Mouse (Mus musculus): ENCODE measurements around the gene Gimap7. TPM values are rescaled to one million over a fixed set of nuclear protein-coding genes. Genes with fewer than 3 reads are reported as not detected.

Gene Gimap7
- polyA plus RNA-seq (2017; shearing (Covaris generic)), result 152 TPM

DNA sequence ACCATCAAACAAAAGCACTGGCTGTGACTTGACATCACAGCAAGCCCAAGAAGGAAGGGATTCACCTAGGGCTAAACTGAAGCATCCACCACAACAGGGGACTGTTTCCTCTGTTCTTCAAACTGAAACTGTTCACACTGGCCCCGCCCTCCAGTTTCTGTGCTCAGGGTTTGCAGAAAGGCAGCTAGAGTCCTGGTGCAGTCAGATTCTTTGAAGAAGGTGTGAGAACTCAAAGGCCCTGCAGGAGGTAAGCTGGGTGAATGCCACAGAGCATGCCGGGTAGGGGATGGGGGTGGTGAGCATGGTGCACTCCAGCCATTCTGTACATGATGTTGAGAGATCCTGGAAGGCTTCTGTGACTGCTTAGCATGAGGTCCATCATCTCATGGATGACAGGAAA is at the start of gene Gimap7, which contains the start of gene Gm28053:
Gimap7 (plus strand) TSS at position 167 of the 400 bp plus-strand sequence.
Gm28053 (plus strand) TSS at position 153 of the 400 bp plus-strand sequence.

DNA sequence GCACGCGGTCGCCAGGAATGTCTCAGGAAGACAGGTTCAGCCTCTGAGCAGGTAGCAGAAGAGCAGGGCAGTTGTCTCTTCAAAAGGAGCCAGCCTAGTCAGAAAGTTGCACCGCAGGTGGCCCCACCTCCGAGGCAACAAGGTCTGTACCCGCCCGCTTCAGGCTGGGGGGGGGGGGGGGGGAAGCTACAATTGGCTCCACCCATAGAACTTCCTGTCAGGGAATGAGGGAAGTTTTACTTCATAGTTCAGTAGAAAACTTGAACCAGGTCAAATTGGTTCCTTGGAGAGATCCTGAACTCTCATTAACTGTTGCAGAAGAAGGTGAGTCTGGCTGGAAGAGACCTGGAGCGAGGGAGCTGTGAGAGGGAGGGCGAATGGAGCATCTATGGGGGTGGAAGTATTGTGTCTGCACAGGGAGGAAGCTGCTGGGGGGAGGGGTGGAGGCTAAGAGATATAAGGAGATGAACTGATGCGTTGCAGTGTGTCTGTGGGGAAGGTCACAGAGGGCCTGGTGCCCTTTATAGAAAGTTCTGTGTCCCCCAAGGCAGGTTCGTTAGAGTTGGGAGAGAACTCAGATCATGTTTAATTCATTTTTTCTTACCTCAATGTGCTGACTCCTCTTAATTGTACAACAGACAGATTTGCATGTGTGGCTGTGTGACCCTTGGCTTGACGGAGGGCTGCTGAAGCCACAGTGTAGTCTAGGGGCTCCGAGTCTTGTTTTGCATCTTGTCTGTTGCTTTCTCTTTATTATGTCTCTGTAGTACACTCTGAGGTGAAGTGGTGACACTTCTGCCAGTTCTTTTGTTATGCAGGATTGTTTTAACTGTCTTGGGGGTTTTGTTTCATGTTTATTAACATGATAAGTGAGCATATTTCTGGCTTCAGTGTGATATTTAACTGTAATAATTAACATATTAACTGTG is 42.2 kb upstream of the Gimap7 start, which contains the start of gene Gimap9:
Gimap9 (plus strand) TSS at position 199 of the 929 bp plus-strand sequence.

GRCm38 (mm10) chr6:48684319-48684718 is 34.1 kb upstream of the Gimap7 start, which contains the start of gene Gimap4:
TSS of gene Gimap4 (plus strand) at chr6:48684549.

DNA sequence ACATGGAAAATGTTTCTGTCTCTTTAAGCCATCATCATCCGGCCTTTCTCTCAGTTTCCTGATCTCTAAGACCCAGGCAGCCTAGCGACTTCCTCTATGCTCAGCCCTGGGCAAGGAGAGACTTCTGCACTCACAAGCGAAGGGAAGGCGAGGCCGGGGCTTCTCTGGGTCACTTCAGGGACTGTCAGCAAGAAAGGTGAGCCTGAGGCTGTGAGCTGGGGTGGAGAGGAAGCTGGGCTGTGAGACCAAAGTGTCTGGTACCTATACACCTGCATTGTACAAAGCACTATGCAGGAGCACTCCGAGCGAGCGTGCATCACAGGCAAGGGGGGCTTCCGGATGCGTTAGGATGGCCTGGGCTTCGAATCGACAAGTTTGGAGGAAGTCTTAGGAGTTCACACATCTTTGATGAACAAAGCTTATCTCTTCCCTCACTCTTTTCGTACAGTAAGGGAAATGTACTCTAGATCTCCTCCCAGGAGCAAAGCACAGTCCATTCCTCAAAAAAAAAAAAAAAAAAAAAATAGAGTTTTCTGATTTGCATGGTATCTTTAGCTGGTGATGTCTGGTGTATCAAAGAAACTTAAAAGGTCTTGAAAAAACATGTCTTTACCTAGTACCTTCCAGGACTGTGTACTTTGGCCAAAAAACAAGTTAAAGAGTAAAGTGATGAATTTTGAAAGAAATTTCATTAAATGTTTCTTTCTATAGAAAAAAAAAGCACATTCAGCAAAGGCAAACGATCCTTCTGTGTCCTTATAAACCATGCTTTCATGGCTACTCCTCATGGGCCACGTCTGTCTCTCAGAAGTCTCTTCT is 20.7 kb downstream of the Gimap7 start, which contains the start of gene Gimap1:
Gimap1 (plus strand) TSS at position 94 of the 819 bp plus-strand sequence.

GRCm38 (mm10) chr6:48745959-48746889 is 27.8 kb downstream of the Gimap7 start, which contains the start of gene Gimap5:
TSS of gene Gimap5 (plus strand) at chr6:48746197.

DNA sequence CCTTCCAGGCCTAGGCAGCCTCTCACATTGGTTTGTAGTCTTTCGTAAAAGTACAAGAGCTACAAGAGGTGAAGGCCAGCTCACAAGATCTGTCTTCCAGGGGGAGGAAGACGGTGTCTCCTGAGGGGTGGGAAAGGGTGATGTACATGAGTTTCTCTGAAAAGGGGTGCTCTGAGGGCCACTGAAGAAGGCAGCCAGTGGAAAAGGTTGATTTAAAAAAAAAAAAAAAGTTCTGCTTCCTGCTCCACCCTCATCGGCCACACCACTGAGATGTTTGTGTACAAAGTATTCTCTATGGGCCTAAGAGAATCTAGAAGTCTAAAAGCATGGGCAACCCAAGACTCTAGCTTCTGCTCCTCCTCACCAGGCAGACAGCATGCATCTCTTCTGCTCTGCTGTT is 52.3 kb downstream of the Gimap7 start, which contains the start of gene Gimap3:
Gimap3 (minus strand) TSS at position 156 of the 400 bp plus-strand sequence.

Other genes starting within 250 kb of the Gimap7 start
- gene Atp6v0e2, start 181.0 kb upstream of the Gimap7 start, polyA plus RNA-seq (2017; shearing (Covaris generic)), result not detected
- 8.3 TPM for gene Lrrc61, start 163.8 kb upstream of the Gimap7 start, polyA plus RNA-seq (2017; shearing (Covaris generic))
- gene Rarres2, start 145.8 kb upstream of the Gimap7 start, polyA plus RNA-seq (2017; shearing (Covaris generic)), result not detected
- not detected for gene Gm45021, start 129.0 kb upstream of the Gimap7 start, polyA plus RNA-seq (2017; shearing (Covaris generic))
- gene Repin1, start 124.7 kb upstream of the Gimap7 start, polyA plus RNA-seq (2017; shearing (Covaris generic)), result 2.0 TPM
- gene Gm44965, start 124.7 kb upstream of the Gimap7 start, polyA plus RNA-seq (2017; shearing (Covaris generic)), result not detected
- gene Zfp775, start 116.6 kb upstream of the Gimap7 start, polyA plus RNA-seq (2017; shearing (Covaris generic)), result 6.2 TPM
- gene AI854703, start 91.9 kb upstream of the Gimap7 start, polyA plus RNA-seq (2017; shearing (Covaris generic)), result 1.3 TPM
- 145 TPM for gene Gimap8, start 71.4 kb upstream of the Gimap7 start, polyA plus RNA-seq (2017; shearing (Covaris generic))
- gene Gimap9, start 42.5 kb upstream of the Gimap7 start, polyA plus RNA-seq (2017; shearing (Covaris generic)), result 408 TPM
- gene Gimap4, start 34.1 kb upstream of the Gimap7 start, polyA plus RNA-seq (2017; shearing (Covaris generic)), result 1,217 TPM
- gene Gimap6, start 10.4 kb upstream of the Gimap7 start, polyA plus RNA-seq (2017; shearing (Covaris generic)), result 2,591 TPM
- gene Gm28053, start within 50 bp of the Gimap7 start, polyA plus RNA-seq (2017; shearing (Covaris generic)), result 7.0 TPM
- 555 TPM for gene Gimap1, start 20.4 kb downstream of the Gimap7 start, polyA plus RNA-seq (2017; shearing (Covaris generic))
- gene Gimap5, start 27.6 kb downstream of the Gimap7 start, polyA plus RNA-seq (2017; shearing (Covaris generic)), result 182 TPM
- 1,890 TPM for gene Gimap3, start 52.2 kb downstream of the Gimap7 start, polyA plus RNA-seq (2017; shearing (Covaris generic))
- 0.77 TPM for gene Tmem176a, start 122.3 kb downstream of the Gimap7 start, polyA plus RNA-seq (2017; shearing (Covaris generic))
- gene Tmem176b, start 122.9 kb downstream of the Gimap7 start, polyA plus RNA-seq (2017; shearing (Covaris generic)), result 3.1 TPM
- not detected for gene Aoc1, start 154.3 kb downstream of the Gimap7 start, polyA plus RNA-seq (2017; shearing (Covaris generic))
- not detected for gene 1600015I10Rik, start 211.3 kb downstream of the Gimap7 start, polyA plus RNA-seq (2017; shearing (Covaris generic))

Measured in naive thymus-derived CD4-positive, alpha-beta T cell, adult 5 months (primary cell).